Mouse (Mus musculus): ENCODE data around the gene Phb. TPM values are rescaled to one million over a fixed set of nuclear protein-coding genes. Genes with fewer than 3 reads are reported as not detected.
"Not testable (repeated sequence)": the region's sequence is repeated elsewhere in the genome, so short reads cannot be mapped to it uniquely, and the experiment has no call there.

Phb gene
- polyA plus RNA-seq, 2 experiments, result 124 to 153 TPM

GRCm38 (mm10) chr11:95668086-95668485 is 1.3 kb downstream of the Phb start:
- H3K9me3 ChIP-seq (ENCODE audit: control insufficient read depth, low read length); H3K27ac ChIP-seq; DNase-seq (ENCODE audit: low read depth in 3 of 3, low spot score in 3 of 3); H3K36me3 ChIP-seq (replicated peaks; ENCODE audit: control insufficient read depth, insufficient read depth, low read depth); H3K4me1 ChIP-seq (replicated peaks; ENCODE audit: control insufficient read depth in 2 of 2, insufficient read depth in 2 of 2, low read length in 1 of 2); ATAC-seq (ENCODE audit: insufficient read depth); H3K27me3 ChIP-seq (ENCODE audit: control insufficient read depth, insufficient read depth, low read length): not testable (repeated sequence)
- TF ChIP-seq CTCF (IDR thresholded peaks at IDR 0.05; ENCODE audit: low read depth), result peak; percentile 46
- 80% methylated on average over 7 of the region's 7 CpGs for WGBS (ENCODE audit: insufficient replicate concordance)
- Histone ChIP-seq H3K4me2 (ENCODE audit: low read depth) (peak overlapping the region; percentile 92), H3K4me3 (ENCODE audit: insufficient read depth in 1 of 2, low read depth in 2 of 2, low read length in 2 of 2) (peak overlapping the region; percentile 80 to 99), H3K9ac (replicated peaks) (peak overlapping the region; percentile 79; the same call in 1 of the 2 replicates)

GRCm38 (mm10) chr11:95675498-95675897 is 8.7 kb downstream of the Phb start:
- DNase-seq (ENCODE audit: low read depth in 3 of 3, low spot score in 3 of 3) (no peak), ATAC-seq (ENCODE audit: insufficient read depth) (no peak)
- no peak overlapping the region for H3K9ac ChIP-seq (replicated peaks)
- H3K4me2 ChIP-seq (ENCODE audit: low read depth), result no peak overlapping the region
- no peaks in the 10 kb centered on the region for H3K27me3 ChIP-seq (ENCODE audit: control insufficient read depth, insufficient read depth, low read length)
- H3K4me3 ChIP-seq (ENCODE audit: insufficient read depth in 1 of 2, low read depth in 2 of 2, low read length in 2 of 2), result no peak overlapping the region
- 84% methylated on average over 14 of the region's 14 CpGs for WGBS (ENCODE audit: insufficient replicate concordance)
- TF ChIP-seq EP300 (IDR thresholded peaks at IDR 0.05; ENCODE audit: low read depth) (no peak), CTCF (IDR thresholded peaks at IDR 0.05; ENCODE audit: low read depth) (no peak)
- no peaks in the 10 kb centered on the region for H3K4me1 ChIP-seq (replicated peaks; ENCODE audit: control insufficient read depth in 2 of 2, insufficient read depth in 2 of 2, low read length in 1 of 2)
- H3K36me3 ChIP-seq (replicated peaks; ENCODE audit: control insufficient read depth, insufficient read depth, low read depth), result peaks cover 14% of the 10 kb centered on the region
- no peak overlapping the region for H3K27ac ChIP-seq
- H3K9me3 ChIP-seq (ENCODE audit: control insufficient read depth, low read length), result no peaks in the 10 kb centered on the region

GRCm38 (mm10) chr11:95676307-95676706 is 9.6 kb downstream of the Phb start:
- TF ChIP-seq EP300 (IDR thresholded peaks at IDR 0.05; ENCODE audit: low read depth) (no peak), CTCF (IDR thresholded peaks at IDR 0.05; ENCODE audit: low read depth) (peak; percentile 89)
- WGBS (ENCODE audit: insufficient replicate concordance), result 41% methylated on average over 6 of the region's 6 CpGs
- Histone ChIP-seq H3K9me3 (ENCODE audit: control insufficient read depth, low read length) (no peaks in the 10 kb centered on the region), H3K9ac (replicated peaks) (no peak overlapping the region), H3K27ac (no peak overlapping the region), H3K4me3 (ENCODE audit: insufficient read depth in 1 of 2, low read depth in 2 of 2, low read length in 2 of 2) (no peak overlapping the region), H3K4me1 (replicated peaks; ENCODE audit: control insufficient read depth in 2 of 2, insufficient read depth in 2 of 2, low read length in 1 of 2) (no peaks in the 10 kb centered on the region), H3K36me3 (replicated peaks; ENCODE audit: control insufficient read depth, insufficient read depth, low read depth) (peaks cover 14% of the 10 kb centered on the region), H3K4me2 (ENCODE audit: low read depth) (no peak overlapping the region), H3K27me3 (ENCODE audit: control insufficient read depth, insufficient read depth, low read length) (no peaks in the 10 kb centered on the region)
- DNase-seq (ENCODE audit: low read depth in 3 of 3, low spot score in 3 of 3) (no peak), ATAC-seq (ENCODE audit: insufficient read depth) (no peak)

GRCm38 (mm10) chr11:95677925-95678701 is 11.4 kb downstream of the Phb start:
- H3K4me1 ChIP-seq (replicated peaks; ENCODE audit: control insufficient read depth in 2 of 2, insufficient read depth in 2 of 2, low read length in 1 of 2), result peaks cover 0 to 2% of the 10 kb centered on the region in 2 experiments; a peak in 1 of 4 replicates
- H3K4me3 ChIP-seq (ENCODE audit: insufficient read depth in 1 of 2, low read depth in 2 of 2, low read length in 2 of 2), result no peak overlapping the region
- H3K27me3 ChIP-seq (ENCODE audit: control insufficient read depth, insufficient read depth, low read length), result no peaks in the 10 kb centered on the region
- ATAC-seq (ENCODE audit: insufficient read depth) (no peak), DNase-seq (ENCODE audit: low read depth in 3 of 3, low spot score in 3 of 3) (no peak)
- H3K27ac ChIP-seq, result no peak overlapping the region
- H3K4me2 ChIP-seq (ENCODE audit: low read depth), result no peak overlapping the region
- peaks cover 14% of the 10 kb centered on the region for H3K36me3 ChIP-seq (replicated peaks; ENCODE audit: control insufficient read depth, insufficient read depth, low read depth)
- H3K9me3 ChIP-seq (ENCODE audit: control insufficient read depth, low read length), result no peaks in the 10 kb centered on the region
- H3K9ac ChIP-seq (replicated peaks), result no peak overlapping the region
- TF ChIP-seq CTCF (IDR thresholded peaks at IDR 0.05; ENCODE audit: low read depth) (no peak), EP300 (IDR thresholded peaks at IDR 0.05; ENCODE audit: low read depth) (no peak)
- WGBS (ENCODE audit: insufficient replicate concordance), result 82% methylated on average over 14 of the region's 14 CpGs

DNA sequence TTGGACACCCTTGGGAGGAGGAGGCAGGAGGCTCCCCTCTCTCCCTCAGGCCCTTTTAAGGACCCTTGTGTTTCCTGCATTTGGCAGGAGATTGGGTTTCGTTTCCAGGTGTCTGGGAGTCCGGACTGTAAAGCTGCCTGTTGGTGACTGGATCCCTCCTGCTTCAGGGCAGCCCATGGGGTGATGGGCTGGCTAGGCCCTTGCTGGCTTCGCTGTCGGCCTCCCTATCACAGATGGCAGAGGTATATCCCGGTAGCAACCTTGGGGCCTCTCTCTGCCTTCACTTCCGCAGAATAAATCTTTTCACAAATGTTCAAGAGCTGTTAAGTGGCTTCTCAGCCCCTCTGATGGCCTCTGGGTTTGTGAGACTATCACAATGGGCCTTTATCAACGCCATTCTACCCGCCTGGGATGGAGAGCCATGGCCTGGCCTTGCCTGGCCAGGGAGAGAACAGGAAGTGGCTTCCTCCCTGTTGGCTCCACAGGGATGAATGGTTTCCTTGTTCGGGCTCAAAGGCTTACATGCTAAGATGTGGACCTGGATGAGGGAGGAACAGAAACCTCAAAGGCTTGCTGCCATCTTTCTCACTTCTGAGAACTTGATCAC is 15.3 kb downstream of the Phb start:
- DNase-seq (ENCODE audit: low read depth in 3 of 3, low spot score in 3 of 3) (no peak), ATAC-seq (ENCODE audit: insufficient read depth) (no peak)
- no peak overlapping the region for H3K27ac ChIP-seq
- H3K27me3 ChIP-seq (ENCODE audit: control insufficient read depth, insufficient read depth, low read length), result no peaks in the 10 kb centered on the region
- no peak overlapping the region for H3K4me3 ChIP-seq (ENCODE audit: insufficient read depth in 1 of 2, low read depth in 2 of 2, low read length in 2 of 2)
- no peaks in the 10 kb centered on the region for H3K9me3 ChIP-seq (ENCODE audit: control insufficient read depth, low read length)
- H3K36me3 ChIP-seq (replicated peaks; ENCODE audit: control insufficient read depth, insufficient read depth, low read depth), result peaks cover 11% of the 10 kb centered on the region
- 61% methylated on average over 9 of the region's 9 CpGs for WGBS (ENCODE audit: insufficient replicate concordance)
- TF ChIP-seq CTCF (IDR thresholded peaks at IDR 0.05; ENCODE audit: low read depth), result no peak
- TF ChIP-seq EP300 (IDR thresholded peaks at IDR 0.05; ENCODE audit: low read depth), result no peak
- H3K9ac ChIP-seq (replicated peaks), result no peak overlapping the region
- H3K4me2 ChIP-seq (ENCODE audit: low read depth), result no peak overlapping the region
- peaks cover 0 to 3% of the 10 kb centered on the region in 2 experiments; a peak in 1 of 4 replicates for H3K4me1 ChIP-seq (replicated peaks; ENCODE audit: control insufficient read depth in 2 of 2, insufficient read depth in 2 of 2, low read length in 1 of 2)
